Mouse (Mus musculus) left cerebral cortex, adult 9 months (tissue): ENCODE data around the gene Rnf185.

ENCODE experiments used
- DNase-seq, 2 experiments: peaks; one replicate each; pipeline ENCODE4 v3.0.0; 2022; ENCODE audit warnings: low spot score in 2 of 2

The Rnf185 gene

GRCm38 (mm10) chr11:3444875-3445274, 7.3 kb downstream of the Rnf185 start:
- no peak for DNase-seq

GRCm38 (mm10) chr11:3443091-3443490, 9.1 kb downstream of the Rnf185 start:
- DNase-seq: no peak

- no peak for DNase-seq
Measured at GRCm38 (mm10) chr11:3442677-3443076, 9.5 kb downstream of the Rnf185 start.

- DNase-seq: peak in 1 of 2 experiments; percentile 25
Measured at GRCm38 (mm10) chr11:3441696-3442443, 10.3 kb downstream of the Rnf185 start.

GRCm38 (mm10) chr11:3437621-3438020, 14.5 kb downstream of the Rnf185 start:
- DNase-seq: no peak

- DNase-seq: no peak
Measured at GRCm38 (mm10) chr11:3433809-3434208, 18.4 kb downstream of the Rnf185 start.

GRCm38 (mm10) chr11:3431976-3432603, 20.1 kb downstream of the Rnf185 start:
- no peak for DNase-seq

- no peak for DNase-seq
Measured at GRCm38 (mm10) chr11:3431515-3431914, 20.6 kb downstream of the Rnf185 start.

- no peak for DNase-seq
Measured at GRCm38 (mm10) chr11:3428632-3429031, 23.5 kb downstream of the Rnf185 start.

GRCm38 (mm10) chr11:3427697-3428230, 24.4 kb downstream of the Rnf185 start:
- DNase-seq: no peak

- no peak for DNase-seq
Measured at GRCm38 (mm10) chr11:3422242-3422641, 29.9 kb downstream of the Rnf185 start.

GRCm38 (mm10) chr11:3418741-3419140, 33.4 kb downstream of the Rnf185 start:
- DNase-seq: no peak

GRCm38 (mm10) chr11:3417795-3418194, 34.4 kb downstream of the Rnf185 start:
- DNase-seq: no peak

GRCm38 (mm10) chr11:3416399-3416798, 35.8 kb downstream of the Rnf185 start:
- DNase-seq: no peak

GRCm38 (mm10) chr11:3412111-3412510, 40.1 kb downstream of the Rnf185 start:
- no peak for DNase-seq

GRCm38 (mm10) chr11:3408997-3409732, 43.0 kb downstream of the Rnf185 start, which contains the start of gene Limk2:
Gene Limk2 (minus strand): TSS chr11:3409189.
- peak; percentile 43 to 85 for DNase-seq

- DNase-seq: no peak
Measured at GRCm38 (mm10) chr11:3408131-3408996, 43.8 kb downstream of the Rnf185 start.

GRCm38 (mm10) chr11:3404287-3405047, 47.7 kb downstream of the Rnf185 start:
- DNase-seq: no peak

GRCm38 (mm10) chr11:3403024-3403423, 49.1 kb downstream of the Rnf185 start:
- no peak for DNase-seq

GRCm38 (mm10) chr11:3398318-3398717, 53.8 kb downstream of the Rnf185 start:
- no peak for DNase-seq

- peak in 1 of 2 experiments; percentile 37 for DNase-seq
Measured at GRCm38 (mm10) chr11:3396562-3396961, 55.6 kb downstream of the Rnf185 start.
